Mouse (Mus musculus): ENCODE results near the gene Spag9. TPM values are rescaled to one million over a fixed set of nuclear protein-coding genes. Genes with fewer than 3 reads are reported as not detected.
A peak's percentile ranks its signal among the peaks of the same experiment; 100 is the strongest.

Spag9 gene
- total RNA-seq, 2 experiments from 2014 or later, result 44.9 to 65.2 TPM

DNA sequence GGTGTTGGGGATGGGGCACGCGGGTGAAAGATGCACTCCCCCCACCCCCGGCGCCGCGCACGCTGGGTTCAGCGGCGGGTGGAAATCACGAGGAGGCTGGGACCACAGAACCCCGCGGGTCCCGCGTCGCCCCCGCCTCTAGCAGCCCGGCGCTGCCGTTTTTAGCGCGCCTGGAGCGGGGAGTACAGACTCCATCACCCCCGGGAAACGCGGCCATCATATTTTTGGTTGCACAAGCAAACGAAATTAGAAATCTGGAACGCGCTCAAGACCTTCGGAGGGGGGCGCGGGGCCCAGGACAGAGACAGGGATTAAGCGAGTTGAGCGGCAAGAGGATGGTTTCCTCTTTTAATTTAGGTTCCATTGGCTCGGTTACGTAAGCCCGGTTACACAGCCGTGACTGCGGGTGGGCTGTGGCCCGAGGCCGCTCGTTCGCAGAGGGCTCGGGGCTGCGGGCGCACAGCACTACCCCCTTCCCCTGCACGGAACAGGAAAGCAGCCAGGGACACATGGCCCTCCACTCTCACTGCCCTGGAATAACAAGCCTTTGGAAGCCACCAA lies 153.1 kb downstream of the Spag9 start:
- peak; percentile 83 for ATAC-seq (ENCODE audit: poor library complexity, severe bottlenecking)

DNA sequence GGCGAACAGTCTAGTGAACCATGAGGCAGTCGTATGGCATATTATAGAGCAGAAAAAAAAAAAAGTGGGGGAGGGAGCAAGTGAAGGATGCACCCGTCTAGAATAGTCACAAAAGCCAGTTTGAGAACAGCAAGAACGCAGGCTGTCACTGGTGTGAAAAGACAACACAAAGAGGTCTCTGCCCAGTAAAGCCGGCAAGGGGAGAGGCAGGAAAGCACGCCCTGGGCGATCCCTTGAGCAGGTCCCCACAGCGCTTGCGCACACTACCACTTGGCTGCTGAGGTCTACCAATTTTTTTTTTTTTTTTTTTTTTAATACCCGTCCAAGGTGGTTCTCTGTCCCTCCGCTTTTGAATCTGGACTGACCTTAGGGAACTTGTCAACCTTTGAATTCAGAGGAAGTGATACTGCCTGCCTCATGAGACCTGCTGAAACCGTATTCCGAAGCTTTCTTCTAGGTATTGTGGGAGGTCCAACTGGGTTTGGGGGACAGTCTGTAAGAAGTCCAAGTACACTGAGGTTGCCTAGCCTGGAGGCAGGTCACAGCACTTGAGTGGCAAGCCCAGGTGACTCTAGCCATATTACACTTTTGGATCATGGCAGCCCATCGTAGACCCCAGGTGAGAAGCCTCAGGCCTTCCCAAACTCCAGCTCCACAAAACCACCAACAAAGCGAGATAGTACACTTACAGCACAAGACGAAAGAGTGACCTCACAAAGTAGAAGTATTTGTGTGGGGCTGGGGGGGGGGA lies 153.8 kb downstream of the Spag9 start:
- peak; percentile 43 for ATAC-seq (ENCODE audit: poor library complexity, severe bottlenecking)

DNA sequence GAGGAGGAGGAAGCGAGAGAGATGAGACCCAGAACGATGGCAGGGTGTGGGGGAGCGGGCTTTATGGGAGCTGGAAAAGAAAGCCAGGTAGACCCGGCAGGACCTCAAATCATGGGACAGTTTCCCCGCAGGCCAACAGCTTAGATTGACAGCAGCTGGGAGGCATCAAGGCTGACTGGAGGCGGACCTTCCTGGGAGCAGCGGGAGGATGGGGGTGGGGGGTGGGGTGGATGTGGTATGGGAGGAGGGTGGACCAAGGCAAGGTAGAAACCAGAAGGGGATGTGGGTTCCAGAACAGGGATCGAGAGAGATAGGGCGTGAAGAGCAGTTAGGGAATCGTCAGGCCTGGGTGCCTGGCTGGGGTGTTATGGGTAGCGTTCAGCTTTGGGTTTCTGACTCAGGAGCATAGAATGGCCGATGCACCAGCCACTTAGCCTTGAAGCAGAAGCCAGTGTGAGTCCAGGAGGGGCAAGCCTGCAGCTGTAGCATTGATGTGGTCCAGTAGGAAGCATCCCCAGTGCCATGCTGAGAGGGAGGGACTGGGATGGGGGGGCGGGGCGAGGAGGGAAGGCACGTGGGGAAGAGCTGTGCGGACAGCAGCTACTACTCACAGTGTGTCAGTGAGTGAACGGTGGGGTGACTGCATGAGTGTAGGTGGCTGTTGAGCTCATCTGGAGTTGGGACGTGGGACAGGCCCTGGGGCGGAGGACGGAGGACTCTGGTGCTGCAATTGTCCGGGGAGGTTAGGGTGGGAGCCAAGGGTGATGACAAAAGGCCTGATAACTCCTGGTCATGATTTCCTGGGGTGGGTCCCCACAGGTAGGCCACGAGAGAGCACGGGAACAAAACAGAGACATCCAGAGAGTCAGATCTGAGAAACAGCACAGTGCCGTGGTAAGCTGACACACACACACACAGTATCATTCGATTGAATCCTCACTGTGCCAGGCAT lies 154.9 kb downstream of the Spag9 start:
- no peak for ATAC-seq (ENCODE audit: poor library complexity, severe bottlenecking)

DNA sequence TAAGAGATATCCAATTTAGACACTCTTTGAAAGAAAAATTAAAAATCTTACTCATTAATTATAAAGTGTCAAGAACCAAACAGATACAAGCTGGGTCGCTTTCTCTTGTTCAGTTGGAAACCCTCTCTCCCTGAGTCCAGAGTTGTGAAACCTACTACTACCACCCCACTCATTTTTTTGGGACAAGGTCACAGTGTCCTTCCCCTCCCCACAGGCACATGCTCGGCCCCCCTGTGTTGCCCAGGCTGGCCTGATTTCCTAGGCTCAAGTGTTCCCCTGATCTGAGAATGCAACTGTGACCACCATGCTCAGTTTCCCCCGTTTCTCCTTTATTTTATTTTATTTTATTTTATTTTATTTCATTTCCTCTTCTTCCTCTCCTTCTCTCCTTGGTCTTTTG lies 158.3 kb downstream of the Spag9 start:
- ATAC-seq (ENCODE audit: poor library complexity, severe bottlenecking), result no peak

DNA sequence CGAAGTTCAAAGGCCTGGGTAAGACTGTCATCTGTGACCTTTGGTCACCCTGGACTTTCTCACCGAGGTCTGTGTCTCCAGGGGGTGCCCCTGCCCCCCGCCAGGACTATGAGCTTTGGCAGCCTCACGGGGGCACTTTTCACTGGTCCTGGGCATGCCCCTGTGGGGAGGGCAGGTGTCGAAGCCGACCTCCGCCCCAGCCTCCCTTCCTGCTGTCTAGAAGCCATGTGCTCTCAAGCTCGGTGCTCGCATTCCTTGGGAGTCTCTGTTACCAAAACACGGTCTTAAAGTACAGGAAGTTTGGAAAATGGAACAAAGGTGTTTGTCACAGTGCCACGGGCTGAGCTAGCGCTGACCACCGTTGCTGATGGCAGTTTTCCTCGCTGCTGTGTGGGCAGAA lies 162.6 kb downstream of the Spag9 start:
- ATAC-seq (ENCODE audit: poor library complexity, severe bottlenecking), result no peak

DNA sequence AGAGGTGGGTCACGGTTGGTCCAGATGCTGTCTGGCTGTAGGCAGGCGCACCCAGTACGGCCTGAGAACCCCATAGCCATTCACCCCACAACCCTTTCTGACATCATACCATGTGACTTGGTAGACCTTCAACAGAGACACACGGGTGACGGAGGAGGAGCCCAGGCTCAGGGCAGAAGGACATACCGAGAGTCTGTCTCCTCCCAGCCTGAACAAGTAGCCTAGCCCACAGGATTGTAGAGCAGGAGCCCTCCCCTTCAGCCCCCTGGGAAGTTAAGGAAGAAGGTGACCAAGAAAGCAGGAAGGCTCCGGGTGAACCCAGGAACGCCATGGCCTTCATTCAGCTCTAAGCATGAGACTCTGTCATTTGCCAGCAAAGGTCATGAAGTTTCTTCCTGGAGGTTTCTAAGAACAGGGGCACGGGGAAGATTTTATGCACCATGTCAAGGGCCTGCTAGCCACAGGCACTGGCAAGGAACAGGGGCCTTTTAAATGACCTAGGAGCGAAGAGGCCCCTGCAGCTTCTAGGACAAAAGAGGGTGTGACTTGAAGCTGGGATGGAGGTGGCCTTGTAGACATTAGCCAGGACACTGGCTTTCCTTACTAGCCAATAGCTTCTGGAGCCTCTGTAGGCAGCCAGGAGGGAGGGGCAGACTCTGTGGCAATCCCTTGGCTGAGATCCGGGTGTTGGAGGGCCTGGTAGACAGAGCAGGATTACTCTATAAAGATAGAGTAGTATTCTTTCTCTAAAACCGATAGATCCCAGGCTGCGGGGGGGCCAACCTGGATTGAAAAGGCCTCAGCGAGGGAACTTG lies 163.4 kb downstream of the Spag9 start:
- no peak for ATAC-seq (ENCODE audit: poor library complexity, severe bottlenecking)

DNA sequence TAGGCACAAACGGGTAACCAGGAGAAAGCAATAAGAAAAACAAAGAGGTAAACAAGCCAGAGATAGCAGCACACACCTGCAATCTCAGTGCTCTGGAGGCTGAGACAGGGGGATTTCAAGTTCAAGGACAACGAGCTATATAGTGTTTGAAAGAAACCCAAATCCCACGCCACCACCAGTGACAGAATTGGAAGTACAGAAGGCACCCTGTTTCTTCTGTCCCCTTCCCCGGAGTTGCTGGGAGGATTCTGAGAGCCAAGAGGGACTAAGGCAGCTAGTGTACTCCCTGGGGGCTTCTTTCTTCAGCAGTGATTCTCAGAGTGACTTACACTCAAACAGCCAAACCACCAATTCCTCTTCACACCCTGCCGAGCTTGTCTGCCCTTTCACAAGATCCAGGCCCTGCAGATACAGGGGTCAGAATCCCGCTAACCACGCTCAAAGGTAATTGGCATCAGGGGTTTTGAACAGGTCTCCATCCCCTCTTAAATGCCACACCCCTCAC lies 164.1 kb downstream of the Spag9 start:
- no peak for ATAC-seq (ENCODE audit: poor library complexity, severe bottlenecking)

DNA sequence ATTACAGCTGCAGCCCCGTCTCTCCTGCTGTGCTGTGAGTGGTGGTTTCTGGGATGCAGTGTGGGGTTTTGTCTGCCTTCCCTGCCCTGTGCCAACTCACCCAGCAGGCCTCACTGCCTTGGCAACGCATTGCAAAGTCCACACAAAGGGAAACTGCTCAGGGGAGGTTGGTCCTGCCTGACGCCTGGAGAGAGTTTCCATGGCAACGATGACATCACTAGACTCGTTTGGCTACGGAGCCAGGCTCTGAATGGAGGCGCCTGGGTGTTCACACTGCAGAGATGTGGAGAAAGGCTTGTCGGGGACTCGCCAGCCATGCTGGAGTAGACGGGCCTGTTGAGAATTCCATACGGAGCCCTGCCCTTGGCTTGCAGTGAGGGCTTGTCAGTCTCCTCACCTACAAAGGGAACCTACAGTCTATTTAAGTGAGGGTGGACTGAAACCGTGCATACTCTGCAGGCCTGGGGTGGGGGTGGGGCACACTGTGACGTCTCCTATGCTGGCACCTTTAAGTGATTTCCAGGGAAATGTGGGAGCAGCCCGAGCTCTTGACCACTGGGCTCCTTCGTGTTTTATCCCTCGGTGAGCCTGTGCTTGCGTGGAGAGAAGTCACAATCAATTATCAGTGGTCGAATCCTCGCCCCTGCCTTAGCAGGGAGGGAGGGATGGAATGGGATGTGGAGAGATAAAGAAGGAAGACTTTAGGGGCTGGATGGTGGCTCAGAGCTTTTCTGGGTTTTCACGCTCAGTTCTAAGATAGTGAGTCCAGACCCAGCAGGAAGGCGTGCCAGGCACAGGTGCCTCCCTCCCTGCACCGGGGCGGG lies 164.8 kb downstream of the Spag9 start:
- peak; percentile 78 for ATAC-seq (ENCODE audit: poor library complexity, severe bottlenecking)

DNA sequence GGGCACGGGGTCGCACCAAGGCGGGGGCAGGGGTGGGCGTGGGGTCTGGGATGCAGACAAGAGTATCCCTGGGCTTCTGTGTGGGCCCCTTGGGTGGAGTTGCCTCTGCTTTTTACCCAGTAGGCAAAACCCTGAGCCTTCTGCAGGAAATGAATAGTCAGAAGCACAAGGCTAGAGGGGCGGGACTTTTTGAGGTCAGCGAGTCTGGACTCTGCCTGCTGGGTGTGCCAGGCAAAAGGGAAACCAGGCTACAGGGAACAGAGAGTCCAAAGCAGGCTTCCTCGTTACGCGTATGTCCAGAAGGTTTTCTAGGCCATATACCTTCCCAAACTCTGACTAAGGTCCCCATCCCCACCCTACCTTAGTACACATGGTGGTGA lies 165.4 kb downstream of the Spag9 start:
- ATAC-seq (ENCODE audit: poor library complexity, severe bottlenecking), result peak; percentile 88

DNA sequence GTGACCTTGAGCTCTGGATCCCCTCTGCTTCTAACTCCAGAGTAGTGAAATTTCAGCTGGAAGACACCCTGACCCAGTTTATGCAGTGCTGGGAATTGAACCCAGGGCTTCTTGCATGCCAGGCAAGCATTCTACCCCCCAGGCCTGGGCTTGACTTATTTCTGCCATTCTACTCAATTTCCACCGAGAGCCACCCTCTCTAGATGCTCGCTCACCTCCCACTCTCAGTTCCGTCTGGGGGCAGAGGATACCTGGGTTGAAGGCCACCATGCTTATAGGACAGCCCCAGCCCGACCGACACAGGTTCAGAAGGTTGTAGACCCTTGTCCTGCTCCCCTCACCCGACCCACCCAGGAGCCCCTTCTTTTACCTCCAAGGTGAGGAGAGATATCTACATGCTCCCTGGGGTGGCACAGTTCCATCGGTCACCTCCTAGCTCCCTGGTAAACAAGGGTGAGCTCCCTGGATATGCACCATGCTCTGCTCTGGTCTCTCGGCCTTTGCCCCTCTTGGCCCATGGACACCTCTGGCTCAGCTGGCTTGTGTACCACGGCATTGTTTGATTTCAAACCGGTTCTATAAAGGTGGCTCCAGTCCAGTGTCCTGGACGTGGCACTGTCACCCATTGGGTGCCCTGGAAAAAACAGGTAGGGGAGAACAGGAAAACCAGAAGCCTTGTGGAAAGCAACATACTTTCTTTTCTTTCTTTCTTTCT lies 166.1 kb downstream of the Spag9 start:
- ATAC-seq (ENCODE audit: poor library complexity, severe bottlenecking), result no peak

DNA sequence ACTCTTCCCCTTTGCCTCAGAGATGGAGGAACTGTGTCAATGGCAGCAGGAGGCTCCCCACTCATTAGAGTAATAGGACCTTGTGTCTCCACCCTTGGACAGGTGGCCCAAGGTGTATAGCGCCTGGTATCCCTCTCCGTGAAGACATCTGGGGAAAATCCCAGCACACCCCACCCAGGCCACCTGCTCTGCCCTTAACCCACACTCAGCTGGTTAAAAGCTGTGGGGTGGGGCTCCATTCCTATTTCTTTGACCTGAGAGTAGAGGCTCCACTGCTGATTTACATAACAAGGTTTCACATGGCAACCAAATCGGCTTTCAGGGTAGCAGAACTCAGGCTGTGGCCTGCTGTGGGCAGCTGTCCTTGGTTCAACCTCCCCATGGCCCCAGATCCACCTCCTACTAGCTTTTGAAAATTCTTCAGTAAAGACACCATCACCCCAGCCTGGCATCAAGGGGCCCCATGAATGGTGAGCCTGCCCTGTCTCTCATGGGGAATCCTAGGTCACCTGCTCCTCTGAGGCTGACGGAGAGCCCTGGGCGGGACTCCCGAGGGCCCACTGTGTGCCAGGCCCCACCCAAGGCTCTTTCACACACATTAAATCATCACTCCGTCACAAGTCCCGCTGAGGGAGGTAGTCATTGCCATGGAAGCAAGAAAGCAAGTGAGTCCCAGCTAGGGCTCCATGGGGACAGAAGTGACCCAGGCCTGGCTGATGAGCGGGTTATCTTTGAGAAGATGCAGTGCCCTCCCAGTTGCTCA lies 167.3 kb downstream of the Spag9 start:
- no peak for ATAC-seq (ENCODE audit: poor library complexity, severe bottlenecking)

DNA sequence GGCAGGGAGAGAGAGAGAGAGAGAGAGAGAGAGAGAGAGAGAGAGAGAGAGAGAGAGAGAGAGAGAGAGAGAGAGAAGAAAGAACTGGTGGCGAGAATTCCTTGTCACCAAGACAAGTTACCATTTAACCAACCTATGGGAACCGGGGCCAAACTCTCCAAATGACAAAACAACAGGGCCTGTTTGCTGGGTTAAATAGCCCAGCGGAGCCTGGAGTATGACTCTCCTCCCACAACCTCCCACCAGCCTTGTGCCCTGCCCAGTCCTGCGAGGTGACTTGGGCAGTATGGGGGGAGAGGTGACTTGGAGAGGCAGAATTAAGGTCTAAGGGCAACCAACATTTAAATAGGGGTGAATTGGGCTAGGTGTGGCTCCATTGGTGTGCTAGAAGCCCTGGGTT lies 169.9 kb downstream of the Spag9 start:
- ATAC-seq (ENCODE audit: poor library complexity, severe bottlenecking), result no peak

DNA sequence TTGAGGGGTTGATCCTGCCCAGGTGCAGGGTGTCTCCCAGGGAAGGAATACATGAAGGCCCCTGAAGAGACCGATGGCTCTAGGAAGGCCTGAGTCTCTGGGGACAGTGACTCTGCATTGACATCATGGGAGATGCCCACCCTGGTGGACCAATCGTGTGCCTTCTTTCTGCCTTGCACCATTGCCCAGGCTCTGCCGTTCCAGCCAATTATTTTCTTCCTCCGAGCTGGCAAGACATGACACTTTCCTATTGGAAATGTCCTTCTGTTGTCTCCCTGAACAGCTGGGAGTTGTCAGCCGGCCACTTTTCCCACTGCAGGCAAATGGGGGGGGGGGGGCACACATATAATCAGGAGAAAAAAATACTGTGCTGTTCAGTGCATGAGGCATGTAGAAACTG lies 172.3 kb downstream of the Spag9 start:
- ATAC-seq (ENCODE audit: poor library complexity, severe bottlenecking), result no peak

DNA sequence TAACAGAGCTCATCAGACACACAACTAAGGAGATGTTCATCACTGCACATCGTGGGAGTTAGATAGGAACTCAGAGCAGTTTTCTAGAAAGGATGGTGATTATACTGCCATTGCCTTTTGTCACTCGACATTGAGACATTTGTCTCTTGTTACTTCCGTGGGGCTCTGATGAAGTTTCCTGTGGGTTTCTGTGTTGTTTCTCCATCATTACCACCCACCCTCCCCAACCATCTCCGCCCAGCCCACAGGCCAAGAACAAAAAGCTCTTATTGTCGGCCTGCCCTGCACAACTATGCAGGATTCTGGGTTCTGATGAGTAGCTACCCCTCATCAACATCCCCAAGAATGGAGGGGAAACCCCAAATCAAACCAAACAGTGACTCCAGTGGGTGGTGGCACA lies 173.7 kb downstream of the Spag9 start:
- ATAC-seq (ENCODE audit: poor library complexity, severe bottlenecking), result peak; percentile 87

DNA sequence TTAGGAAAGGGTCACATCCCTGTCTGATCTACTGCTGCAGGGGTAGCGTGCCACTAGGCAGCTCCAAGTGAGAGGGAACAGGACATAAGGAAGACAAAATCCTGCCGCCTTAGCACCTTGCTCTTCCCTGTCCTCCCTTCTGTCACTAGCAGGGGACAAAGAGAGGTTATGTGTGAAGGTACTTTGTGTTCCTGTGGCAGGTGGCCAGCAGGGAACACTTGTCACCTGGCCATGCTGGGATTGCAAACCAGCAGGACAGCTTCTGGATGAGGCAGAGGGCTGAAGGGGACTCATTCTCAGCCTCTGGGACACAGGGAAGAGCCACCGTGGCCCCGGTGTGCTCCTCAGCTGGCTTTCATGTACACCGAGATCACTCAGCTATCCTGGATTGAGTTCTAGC lies 175.8 kb downstream of the Spag9 start:
- ATAC-seq (ENCODE audit: poor library complexity, severe bottlenecking), result no peak

DNA sequence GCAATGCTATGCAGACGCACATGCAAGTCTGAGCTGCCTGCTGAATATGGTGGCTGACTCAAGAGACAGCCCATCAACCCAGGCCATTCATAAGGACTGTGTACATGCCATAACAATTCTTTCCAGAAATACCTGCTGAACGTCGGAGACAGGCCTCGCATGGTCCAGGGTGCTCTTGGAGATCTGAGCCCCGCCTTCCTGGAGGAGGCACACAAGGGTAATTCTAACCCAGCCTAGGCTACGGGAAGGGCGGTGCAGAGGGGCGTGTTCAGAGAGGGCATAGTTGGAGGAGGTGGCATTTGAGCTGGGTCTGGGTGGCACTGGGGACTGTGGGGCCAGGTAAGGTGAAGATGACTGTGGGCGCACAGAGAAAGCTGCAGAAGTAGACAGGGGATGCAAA lies 176.3 kb downstream of the Spag9 start:
- ATAC-seq (ENCODE audit: poor library complexity, severe bottlenecking), result no peak

DNA sequence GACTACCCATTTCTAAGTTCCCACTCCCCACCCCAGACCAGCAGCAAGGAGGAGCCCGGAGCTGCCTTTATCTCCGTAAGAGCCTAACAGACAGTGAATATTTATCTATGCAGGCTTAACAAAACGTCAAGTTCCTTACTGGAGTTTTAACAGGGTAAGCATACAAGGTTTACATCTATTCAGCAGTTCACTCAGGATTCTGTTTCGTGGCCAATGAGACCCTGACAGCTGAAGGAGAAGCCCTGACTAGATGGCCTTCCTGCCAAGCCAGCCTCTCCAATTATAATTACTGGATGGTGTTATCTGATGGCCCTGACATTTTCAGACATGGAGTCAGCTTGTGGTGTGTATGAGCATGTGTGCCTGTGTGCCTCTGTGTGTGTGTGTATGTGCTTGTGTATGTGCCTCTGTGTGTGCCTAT lies 177.8 kb downstream of the Spag9 start:
- ATAC-seq (ENCODE audit: poor library complexity, severe bottlenecking), result no peak

DNA sequence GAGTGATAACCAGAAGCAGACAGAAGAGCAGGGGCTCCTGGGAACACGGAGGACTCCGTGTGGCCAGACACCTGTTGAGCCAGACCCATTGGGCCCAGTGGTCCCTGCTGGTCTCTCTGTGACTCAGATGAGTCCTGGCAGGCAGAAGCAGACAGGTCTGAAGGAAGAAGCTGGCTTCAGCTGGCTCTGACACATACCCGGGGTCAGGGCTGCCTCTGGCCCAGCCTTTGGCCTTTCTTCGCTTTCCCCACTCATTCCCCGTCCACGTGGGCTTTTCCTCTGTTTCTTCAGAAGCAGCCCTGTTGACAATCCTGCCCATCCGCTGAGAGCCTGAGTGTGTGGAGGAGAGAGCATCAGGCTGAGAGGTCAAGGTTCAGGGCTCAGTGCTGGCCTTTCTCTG lies 179.4 kb downstream of the Spag9 start:
- no peak for ATAC-seq (ENCODE audit: poor library complexity, severe bottlenecking)

Data from megakaryocyte, adult 5-6 weeks (primary cell).